Mouse (Mus musculus) limb, embryonic 14.5 days (tissue): ENCODE data around the gene Tnfaip1. TPM values are rescaled to one million over a fixed set of nuclear protein-coding genes. Genes with fewer than 3 reads are reported as not detected.

ENCODE experiments used
- ATAC-seq: fragments of 200-750 bp; cut with Nextera tagmentation; 2 replicates; pipeline ENCODE4 v1.8.0; 2017; ENCODE audit warnings: low read depth, moderate number of reproducible peaks, moderate TSS enrichment; ENCODE audit not compliant: low FRiP score
- DNase-seq: peaks from one replicate; pipeline ENCODE4 v3.0.0-alpha.2; 2015; ENCODE audit warnings: low spot score
- H3K27ac ChIP-seq: fragments of 300-500 bp; sonication (generic); replicated peaks from 2 replicates; pipeline ENCODE4 v1.5.1; 2014; ENCODE audit warnings: low read depth, mild to moderate bottlenecking, low read length, moderate library complexity, mixed read lengths
- H3K27me3 ChIP-seq: fragments of 300-500 bp; sonication (generic); 2 replicates; pipeline ENCODE4 v1.6.1; 2014; ENCODE audit warnings: low read length, mixed read lengths; ENCODE audit not compliant: control insufficient read depth, insufficient read depth
- H3K36me3 ChIP-seq: fragments of 300-500 bp; sonication (generic); 2 replicates; pipeline ENCODE4 v1.6.1; 2014; ENCODE audit warnings: mild to moderate bottlenecking, low read length, moderate library complexity, mixed read lengths; ENCODE audit not compliant: control insufficient read depth, insufficient read depth
- H3K4me1 ChIP-seq: fragments of 300-500 bp; sonication (generic); 2 replicates; pipeline ENCODE4 v1.6.1; 2014; ENCODE audit warnings: antibody characterized with exemption, low read length, mixed read lengths; ENCODE audit not compliant: control insufficient read depth, insufficient read depth
- H3K4me2 ChIP-seq: fragments of 300-500 bp; sonication (generic); replicated peaks from 2 replicates; pipeline ENCODE4 v1.6.1; 2014; ENCODE audit warnings: low read depth, mild to moderate bottlenecking, low read length, moderate library complexity; ENCODE audit not compliant: severe bottlenecking
- H3K4me3 ChIP-seq: fragments of 300-500 bp; sonication (generic); replicated peaks from 2 replicates; pipeline ENCODE4 v1.5.1; 2014; ENCODE audit warnings: low read length
- H3K9ac ChIP-seq: fragments of 300-500 bp; sonication (generic); 2 replicates; pipeline ENCODE4 v1.6.1; 2014; ENCODE audit warnings: mild to moderate bottlenecking, low read depth, low read length, moderate library complexity; ENCODE audit not compliant: severe bottlenecking
- H3K9me3 ChIP-seq: fragments of 300-500 bp; sonication (generic); 2 replicates; pipeline ENCODE4 v1.6.1; 2016; ENCODE audit warnings: low read length; ENCODE audit not compliant: control insufficient read depth
- POLR2A ChIP-seq: fragments of 200-500 bp; IDR thresholded peaks from 2 replicates; pipeline ENCODE4 v1.8.0; 2012; ENCODE audit warnings: inconsistent platforms, mild to moderate bottlenecking, moderate library complexity, borderline replicate concordance; ENCODE audit not compliant: insufficient read depth, insufficient read length; ENCODE audit errors: extremely low read depth
- WGBS: fragments of 180-500 bp; shearing (Covaris S2); extraction: QIAGEN DNeasy Blood & Tissue Kit; methylation state at CpG from one replicate; pipeline ENCODE4 v1.1.7; 2014; 5-methylcytosine and 5-hydroxymethylcytosine counted together
- polyA plus RNA-seq, 2 experiments: library from polyadenylated mRNA; depleted of rRNA in 1 of 2; stranded (reverse) in 1 of 2; unstranded in 1 of 2; fragments of >200 nt; fragmentation: Nextera tagmentation in 1 of 2; extraction: Ambion mirVana in 1 of 2; gene quantifications; 2 replicates each; pipeline versions ENCODE4 v1.2.1 to v1.2.3; 2012 to 2014

Gene Tnfaip1
- polyA plus RNA-seq, 2 experiments: 55.7 to 83.4 TPM

DNA sequence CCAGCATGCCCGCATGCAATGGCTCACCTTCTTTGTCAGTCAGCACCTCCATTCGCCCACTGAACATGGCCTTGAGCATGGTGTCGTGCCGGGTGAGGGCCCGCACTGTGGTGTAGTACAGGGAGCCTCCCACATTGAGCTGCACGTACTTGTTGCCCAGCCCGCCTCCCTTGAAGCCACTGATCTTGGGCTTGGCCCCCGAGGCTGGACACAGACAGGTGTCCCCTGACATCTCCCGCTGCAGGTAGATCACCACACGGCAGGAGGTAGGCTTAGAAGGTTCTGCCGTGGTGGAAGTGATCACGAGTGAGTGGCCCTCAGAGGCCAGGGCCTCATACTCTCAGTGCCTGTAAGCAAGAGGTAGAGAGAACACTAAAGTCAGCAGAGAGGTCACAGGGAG, 6.1 kb downstream of the Tnfaip1 start:
- ATAC-seq: no peak
- DNase-seq: no peak
- no peak overlapping the region for H3K9ac ChIP-seq
- no peak overlapping the region for H3K4me3 ChIP-seq
- no peaks in the 10 kb centered on the region for H3K27me3 ChIP-seq
- no peak overlapping the region for H3K27ac ChIP-seq
- WGBS: 90% methylated on average over 12 of the region's 12 CpGs
- TF ChIP-seq POLR2A: no peak
- no peaks in the 10 kb centered on the region for H3K9me3 ChIP-seq
- peaks cover 60% of the 10 kb centered on the region for H3K36me3 ChIP-seq
- H3K4me2 ChIP-seq: no peak overlapping the region
- H3K4me1 ChIP-seq: peaks cover 5% of the 10 kb centered on the region

DNA sequence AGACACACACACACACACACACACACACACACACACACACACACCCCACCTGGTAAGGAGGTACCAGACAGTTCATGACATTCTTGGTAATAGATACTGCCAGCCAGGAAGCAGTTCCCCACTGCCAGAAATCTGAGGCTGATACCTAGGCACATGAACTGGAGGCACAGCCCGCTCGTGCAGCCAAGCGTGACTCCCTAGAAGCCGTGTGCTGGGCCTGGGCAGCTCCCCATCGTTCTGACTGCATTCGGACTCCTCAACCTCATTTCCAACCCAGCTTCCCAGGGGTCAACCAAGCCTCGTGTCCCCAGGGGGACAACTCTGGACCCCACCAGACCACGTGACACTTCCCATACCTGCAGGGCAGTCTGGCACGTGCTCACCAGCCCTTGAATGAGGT, 7.4 kb downstream of the Tnfaip1 start:
- Histone ChIP-seq H3K27ac (no peak overlapping the region), H3K9me3 (no peaks in the 10 kb centered on the region), H3K4me2 (no peak overlapping the region), H3K27me3 (no peaks in the 10 kb centered on the region), H3K36me3 (peaks cover 73% of the 10 kb centered on the region), H3K4me3 (no peak overlapping the region), H3K4me1 (no peaks in the 10 kb centered on the region), H3K9ac (no peak overlapping the region)
- WGBS: 92% methylated on average over 9 of the region's 9 CpGs
- TF ChIP-seq POLR2A: no peak
- ATAC-seq: no peak
- DNase-seq: no peak

DNA sequence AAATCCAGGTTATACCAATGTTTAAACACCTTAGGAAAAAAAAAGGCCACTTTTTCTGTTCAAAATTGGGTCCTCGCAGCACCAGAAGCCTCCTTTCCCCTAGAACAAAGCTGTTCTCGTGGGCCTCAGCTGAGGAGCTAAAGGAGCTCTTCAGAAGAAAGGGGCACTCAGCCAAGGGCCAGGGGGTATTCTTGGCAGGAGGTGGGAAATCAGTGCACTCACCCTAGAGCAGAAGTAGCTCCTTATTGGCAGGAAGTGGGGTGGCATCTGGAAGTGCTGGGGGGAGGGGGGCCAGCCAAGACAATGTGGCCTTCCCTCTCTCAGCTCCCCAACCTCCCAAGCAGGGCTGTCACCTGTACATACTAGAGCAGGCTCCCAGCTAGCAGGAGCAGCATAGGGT, 11.3 kb downstream of the Tnfaip1 start:
- peaks cover 96% of the 10 kb centered on the region for H3K36me3 ChIP-seq

GRCm38 (mm10) chr11:78523241-78523955, 12.7 kb downstream of the Tnfaip1 start:
- Histone ChIP-seq H3K4me3 (no peak overlapping the region), H3K4me1 (no peaks in the 10 kb centered on the region), H3K4me2 (no peak overlapping the region), H3K36me3 (peaks cover 97% of the 10 kb centered on the region), H3K27ac (no peak overlapping the region), H3K27me3 (no peaks in the 10 kb centered on the region), H3K9ac (no peak overlapping the region), H3K9me3 (no peaks in the 10 kb centered on the region)
- ATAC-seq (no peak), DNase-seq (no peak)
- TF ChIP-seq POLR2A: no peak
- 91% methylated on average over 9 of the region's 9 CpGs for WGBS

More for the DNA sequence above, 11.3 kb downstream of the Tnfaip1 start:
- no peak for TF ChIP-seq POLR2A
- no peak overlapping the region for H3K9ac ChIP-seq
- no peaks in the 10 kb centered on the region for H3K4me1 ChIP-seq
- 83% methylated on average over 2 of the region's 2 CpGs for WGBS
- DNase-seq (no peak), ATAC-seq (no peak)
- no peak overlapping the region for H3K4me2 ChIP-seq
- no peak overlapping the region for H3K4me3 ChIP-seq
- no peaks in the 10 kb centered on the region for H3K27me3 ChIP-seq
- H3K9me3 ChIP-seq: no peaks in the 10 kb centered on the region
- no peak overlapping the region for H3K27ac ChIP-seq

GRCm38 (mm10) chr11:78522481-78522997, 13.6 kb downstream of the Tnfaip1 start:
- DNase-seq: no peak
- Histone ChIP-seq H3K4me3 (no peak overlapping the region), H3K27me3 (no peaks in the 10 kb centered on the region), H3K27ac (no peak overlapping the region), H3K4me1 (no peaks in the 10 kb centered on the region), H3K9ac (no peak overlapping the region), H3K4me2 (no peak overlapping the region), H3K9me3 (no peaks in the 10 kb centered on the region), H3K36me3 (peaks cover 99% of the 10 kb centered on the region)
- no peak for ATAC-seq
- TF ChIP-seq POLR2A: no peak
- 86% methylated on average over 1 of the region's 1 CpGs for WGBS

DNA sequence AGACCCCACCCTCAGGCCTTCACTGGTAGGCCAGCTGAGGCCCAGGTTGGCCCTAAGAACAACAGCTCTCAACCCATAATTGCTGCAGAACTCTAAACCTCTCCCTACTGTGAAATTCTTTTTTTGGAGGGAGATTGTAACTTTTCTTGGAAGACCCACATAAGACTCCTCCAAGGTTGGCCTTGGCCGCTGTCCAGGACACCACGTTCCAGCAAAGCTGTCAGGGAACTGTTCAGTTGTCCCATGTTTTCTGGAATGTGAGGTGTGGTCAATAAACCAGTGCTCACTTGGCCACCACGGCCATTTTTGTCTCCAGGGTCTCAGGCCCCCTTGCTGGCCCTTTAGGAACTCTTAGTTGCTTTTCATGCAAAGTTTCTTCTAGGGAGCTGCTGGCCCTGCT, 14.3 kb downstream of the Tnfaip1 start:
- Histone ChIP-seq H3K9me3 (no peaks in the 10 kb centered on the region), H3K27ac (no peak overlapping the region), H3K27me3 (no peaks in the 10 kb centered on the region), H3K4me2 (no peak overlapping the region), H3K9ac (no peak overlapping the region), H3K4me1 (no peaks in the 10 kb centered on the region), H3K4me3 (no peak overlapping the region), H3K36me3 (peaks cover 94% of the 10 kb centered on the region)
- no peak for TF ChIP-seq POLR2A
- DNase-seq: no peak
- 83% methylated on average over 3 of the region's 3 CpGs for WGBS
- ATAC-seq: no peak
